Mouse (Mus musculus) gastrocnemius, postnatal 36 days (tissue): ENCODE results near the gene Ankrd66. TPM values are rescaled to one million over a fixed set of nuclear protein-coding genes. Genes with fewer than 3 reads are reported as not detected.
A peak's percentile ranks its signal among the peaks of the same experiment; 100 is the strongest.
"Not testable (repeated sequence)": the region's sequence is repeated elsewhere in the genome, so short reads cannot be mapped to it uniquely, and the experiment has no call there.

Source experiments
- DNase-seq, 2 experiments: peaks; one replicate each; pipeline ENCODE4 v3.0.0; 2022
- intact Hi-C: fragments of 180-260 bp; cut with DNase I; formaldehyde crosslinking; loops from one replicate; pipeline ENCODE4 v1.15.1; 2025
- total RNA-seq, 2 experiments: library from RNA; stranded (reverse); gene quantifications; 2 replicates each; pipeline ENCODE4 v1.2.3; 2021

Gene Ankrd66
- total RNA-seq, 2 experiments from 2014 or later, result not detected

- intact Hi-C loops, result no loop called here
- DNase-seq, result no peak
Measured at GRCm38 (mm10) chr17:43538767-43539166, 4.7 kb downstream of the Ankrd66 start.

- intact Hi-C loops, DNase-seq: not testable (repeated sequence)
Measured at GRCm38 (mm10) chr17:43536841-43537240, 6.6 kb downstream of the Ankrd66 start.

- DNase-seq, result peak; percentile 20 to 36
- intact Hi-C loops, result no loop called here
Measured at GRCm38 (mm10) chr17:43534362-43535222, 8.8 kb downstream of the Ankrd66 start.

- DNase-seq, result no peak
- intact Hi-C loops, result no loop called here
Measured at GRCm38 (mm10) chr17:43531192-43531591, 12.2 kb downstream of the Ankrd66 start.

- no peak for DNase-seq
- intact Hi-C loops, result no loop called here
Measured at GRCm38 (mm10) chr17:43530507-43530906, 12.9 kb downstream of the Ankrd66 start.

GRCm38 (mm10) chr17:43520166-43520565, 23.3 kb downstream of the Ankrd66 start:
- no peak for DNase-seq
- intact Hi-C loops, result no loop called here

- peak; percentile 21 to 33 for DNase-seq
Measured at GRCm38 (mm10) chr17:43518644-43519409, 24.6 kb downstream of the Ankrd66 start.

GRCm38 (mm10) chr17:43510782-43511181, 32.7 kb downstream of the Ankrd66 start:
- intact Hi-C loops, result no loop called here

More at GRCm38 (mm10) chr17:43518644-43519409, 24.6 kb downstream of the Ankrd66 start:
- intact Hi-C loops, result loop anchor here (1.0 kb wide), 1 partner anchor 87 kb away; no protein-coding TSS in a partner anchor

GRCm38 (mm10) chr17:43504594-43504934, 38.9 kb downstream of the Ankrd66 start:
- DNase-seq, result no peak
- intact Hi-C loops, result no loop called here

More at GRCm38 (mm10) chr17:43510782-43511181, 32.7 kb downstream of the Ankrd66 start:
- no peak for DNase-seq

- intact Hi-C loops, result no loop called here
- no peak for DNase-seq
Measured at GRCm38 (mm10) chr17:43503861-43504593, 39.4 kb downstream of the Ankrd66 start.

- DNase-seq, result no peak
- intact Hi-C loops, result no loop called here
Measured at GRCm38 (mm10) chr17:43502592-43502991, 40.8 kb downstream of the Ankrd66 start, which contains the start of gene Mep1a. Mep1a (minus strand) TSS chr17:43502812.

GRCm38 (mm10) chr17:43501631-43502030, 41.8 kb downstream of the Ankrd66 start:
- DNase-seq, result no peak
- intact Hi-C loops, result no loop called here

GRCm38 (mm10) chr17:43501223-43501622, 42.2 kb downstream of the Ankrd66 start:
- no peak for DNase-seq
- intact Hi-C loops, result no loop called here

- intact Hi-C loops, result no loop called here
- no peak for DNase-seq
Measured at GRCm38 (mm10) chr17:43500513-43500912, 42.9 kb downstream of the Ankrd66 start.

- intact Hi-C loops, result no loop called here
- no peak for DNase-seq
Measured at GRCm38 (mm10) chr17:43497521-43497920, 45.9 kb downstream of the Ankrd66 start.

GRCm38 (mm10) chr17:43495502-43495901, 47.9 kb downstream of the Ankrd66 start:
- intact Hi-C loops, result no loop called here
- no peak for DNase-seq

GRCm38 (mm10) chr17:43490371-43490770, 53.1 kb downstream of the Ankrd66 start:
- DNase-seq, result not testable (repeated sequence)

GRCm38 (mm10) chr17:43488439-43489151, 54.8 kb downstream of the Ankrd66 start:
- no peak for DNase-seq
- intact Hi-C loops, result no loop called here

More at GRCm38 (mm10) chr17:43490371-43490770, 53.1 kb downstream of the Ankrd66 start:
- intact Hi-C loops, result not testable (repeated sequence)

GRCm38 (mm10) chr17:43485982-43486381, 57.5 kb downstream of the Ankrd66 start:
- intact Hi-C loops, result no loop called here

More at GRCm38 (mm10) chr17:43485982-43486381, 57.5 kb downstream of the Ankrd66 start:
- no peak for DNase-seq
